Mouse (Mus musculus) 3T3-L1 (cell line): ENCODE results near the gene Ppy.

Experiments used
- DNase-seq: peaks from one replicate; pipeline ENCODE4 v3.0.0-alpha.2; 2015; ENCODE audit warnings: low read depth, low spot score

Gene Ppy

DNA sequence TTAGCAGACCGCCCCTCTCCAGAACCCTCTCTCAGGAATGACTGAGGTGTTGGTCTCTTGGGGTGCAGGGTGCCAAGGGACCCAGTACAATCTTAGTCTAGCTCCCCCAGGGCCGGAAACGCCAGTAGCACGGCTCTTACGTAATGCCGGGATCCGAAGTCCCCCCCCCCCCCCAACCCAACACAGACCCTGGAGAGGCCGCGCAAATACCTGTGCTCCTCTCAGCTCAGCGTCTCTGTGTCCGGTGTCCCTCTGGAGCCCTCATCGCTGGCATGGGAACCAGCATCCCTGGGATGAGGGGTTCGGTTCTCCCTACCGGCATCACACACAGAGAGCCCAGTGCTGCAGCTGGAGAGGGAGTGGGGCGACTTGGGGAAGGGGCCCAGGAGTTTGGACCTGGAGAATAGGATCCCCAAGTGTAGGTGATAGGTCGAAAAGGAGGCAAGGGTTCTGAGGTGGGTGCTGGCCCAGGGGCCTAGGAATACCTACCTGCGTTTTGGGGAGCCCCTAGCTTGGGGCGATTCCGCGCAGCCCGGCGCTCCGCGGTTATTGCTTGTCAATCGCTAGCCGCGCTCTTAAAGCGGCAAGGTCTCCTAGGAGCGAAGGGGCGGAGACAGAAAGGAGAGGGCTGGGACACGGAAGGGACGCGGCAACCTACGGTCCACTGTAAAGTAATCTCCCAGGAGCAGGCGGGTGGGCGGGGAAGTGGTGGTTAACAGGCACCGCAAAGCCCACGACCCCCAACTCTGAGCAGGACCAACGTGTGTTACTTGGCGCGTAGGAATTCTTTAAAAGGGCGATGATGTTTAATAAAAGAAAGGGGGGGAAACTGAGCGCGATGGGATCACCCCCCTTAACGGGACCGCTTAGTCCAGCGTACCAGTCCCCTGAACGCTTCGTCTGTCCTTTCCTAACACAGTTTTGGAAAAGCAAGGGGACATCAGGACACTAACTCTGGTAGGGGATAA is 12.9 kb downstream of the Ppy start, which contains the start of gene Mpp2:
TSS of gene Mpp2 (minus strand) at position 585 of the 968 bp plus-strand sequence.
- no peak for DNase-seq

DNA sequence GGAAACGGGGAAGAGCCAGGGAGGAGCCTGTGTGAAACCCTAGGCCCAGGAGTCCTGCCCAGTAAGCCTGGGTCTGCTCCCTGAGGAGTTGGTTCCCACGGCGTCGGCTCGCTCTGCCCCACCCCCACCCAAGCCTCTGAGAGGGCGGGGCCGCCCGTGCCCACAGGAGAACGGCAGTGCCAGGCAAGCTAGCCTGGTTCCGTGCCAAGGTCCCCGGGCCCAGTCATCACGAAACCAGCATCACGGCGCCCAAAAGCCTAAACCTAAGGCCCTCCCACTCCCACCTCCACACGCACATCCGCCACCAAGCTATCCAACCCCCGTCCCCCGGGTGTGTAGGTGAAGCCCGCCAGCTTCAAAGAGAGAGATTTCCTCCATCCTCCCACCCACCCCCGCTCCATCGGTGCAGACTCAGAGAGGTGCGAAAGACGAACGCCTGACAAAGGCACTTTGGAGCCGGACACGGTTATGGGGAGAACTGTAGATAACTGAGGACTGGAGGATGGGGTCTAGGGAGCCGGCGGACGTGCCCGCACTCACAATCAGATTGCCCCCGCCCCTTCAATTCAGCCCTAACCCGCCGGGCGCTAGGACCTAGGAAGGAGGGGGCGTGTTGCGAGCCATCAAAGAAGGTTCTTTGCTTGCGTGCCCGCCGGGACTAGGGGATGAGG is 13.9 kb downstream of the Ppy start:
- peak; percentile 46 for DNase-seq

DNA sequence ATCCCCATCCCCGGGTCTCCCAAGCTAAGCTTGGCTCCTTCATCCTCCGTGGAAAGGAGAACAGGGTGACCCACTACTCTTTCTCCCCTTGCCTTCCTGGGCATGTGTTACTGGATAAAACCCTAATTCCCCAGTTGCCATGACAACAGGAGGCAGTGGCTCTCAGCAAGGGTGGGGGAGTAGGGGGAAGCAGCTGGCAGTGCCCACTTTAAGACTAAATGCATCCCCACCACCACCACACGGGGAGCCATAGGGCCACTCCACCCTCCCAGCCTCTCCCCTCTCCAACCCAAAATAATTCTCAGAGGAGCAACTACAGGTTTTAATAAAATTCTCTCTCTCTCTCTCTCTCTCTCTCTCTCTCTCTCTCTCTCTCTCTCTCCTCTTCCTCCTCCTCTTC is 14.8 kb downstream of the Ppy start:
- DNase-seq, result peak; percentile 17

DNA sequence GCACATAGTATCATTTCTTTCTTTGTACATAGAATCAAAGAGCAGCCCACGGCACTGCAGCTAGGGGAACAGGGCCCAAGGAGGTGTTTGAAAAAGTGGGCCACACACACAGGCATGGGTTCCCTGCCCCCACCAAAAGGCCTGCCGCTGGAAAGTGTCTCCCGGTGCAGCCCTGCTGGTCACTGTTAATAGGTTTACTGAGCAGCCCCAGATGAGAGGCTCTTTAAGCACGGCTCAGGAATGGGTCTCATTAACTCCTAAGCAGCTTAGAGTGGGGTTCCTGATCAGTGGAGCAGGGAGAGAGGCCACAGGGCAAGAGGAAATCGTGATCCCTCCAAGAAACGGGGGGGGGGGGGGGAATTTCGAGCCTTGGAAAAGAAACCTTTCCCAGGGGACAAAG is 17.0 kb downstream of the Ppy start:
- DNase-seq, result no peak

DNA sequence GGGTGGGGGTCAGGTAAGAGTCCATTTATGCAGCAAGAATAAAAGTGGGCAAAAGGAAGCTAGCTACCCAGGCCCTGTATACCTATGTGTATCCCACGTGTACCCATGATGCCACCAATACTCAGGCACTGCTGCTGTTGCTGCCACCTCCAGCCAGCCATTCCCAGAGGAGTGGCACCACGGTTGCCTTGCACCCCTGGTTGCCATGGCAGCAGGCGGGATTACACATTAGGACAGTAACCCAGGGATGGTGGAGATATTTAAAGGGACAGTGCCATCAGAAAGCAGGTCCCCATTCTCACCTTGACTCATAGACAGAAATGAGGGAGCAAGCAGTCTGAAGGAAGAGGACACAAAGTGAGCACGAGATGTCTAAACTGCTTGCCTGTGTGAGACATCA is 17.9 kb downstream of the Ppy start:
- no peak for DNase-seq

DNA sequence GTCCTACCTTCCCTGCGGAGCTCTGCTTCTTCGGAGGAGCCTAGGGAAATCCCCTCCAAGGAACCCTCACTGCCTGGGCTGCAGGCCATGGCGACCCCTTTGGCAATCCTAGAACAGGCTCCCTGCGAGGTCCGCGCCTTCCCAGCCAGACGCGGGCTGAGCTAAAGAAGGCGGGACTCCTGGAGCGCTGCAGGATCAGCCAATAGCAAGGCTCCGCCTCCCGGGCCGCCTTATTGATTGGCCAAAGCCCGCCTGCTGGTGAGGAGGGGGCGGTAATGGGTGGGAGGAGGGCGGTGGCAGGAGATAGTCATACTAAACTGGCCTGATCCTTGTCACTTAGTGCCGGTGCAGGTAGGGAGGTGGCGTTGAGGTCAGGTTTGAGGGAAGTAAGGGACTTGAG is 18.8 kb downstream of the Ppy start:
- no peak for DNase-seq

DNA sequence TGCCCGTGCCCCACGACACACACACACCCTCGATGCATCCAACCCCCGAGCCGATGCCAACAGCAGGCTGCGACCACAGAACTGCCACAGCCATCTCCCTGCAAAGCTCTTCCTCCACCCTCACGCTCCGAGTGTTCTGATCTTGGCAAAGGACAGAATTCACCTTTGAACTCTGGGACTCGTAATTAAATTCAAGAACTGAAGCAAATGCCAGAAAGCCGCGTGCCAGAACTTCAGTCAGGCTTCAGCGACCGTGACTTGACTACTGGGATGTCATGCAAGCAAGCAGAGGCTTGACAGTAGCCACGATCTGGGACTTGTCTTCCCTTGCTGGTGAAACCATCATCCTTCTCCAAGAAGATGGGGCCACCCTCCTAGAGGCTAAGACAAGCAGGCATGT is 27.4 kb downstream of the Ppy start:
- DNase-seq, result no peak

DNA sequence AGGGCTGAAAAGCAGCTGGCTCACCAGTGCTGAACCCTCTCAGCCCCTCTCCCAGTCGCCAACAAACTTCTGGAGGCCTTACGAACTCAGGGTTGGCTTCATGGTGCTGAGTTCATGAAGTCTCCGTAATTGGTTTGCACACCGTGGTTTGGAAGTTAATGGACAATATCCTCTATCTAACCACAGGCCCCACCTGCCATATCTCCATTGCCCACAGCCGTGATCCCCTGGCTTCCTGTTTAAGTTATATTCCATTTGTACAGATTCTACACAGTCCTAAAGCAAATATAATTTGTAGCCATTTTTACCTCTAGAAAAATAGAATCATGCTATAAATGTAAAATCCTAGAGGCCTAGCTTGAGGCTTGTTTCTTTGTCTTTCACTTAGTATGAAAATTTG is 28.4 kb downstream of the Ppy start:
- DNase-seq, result no peak

DNA sequence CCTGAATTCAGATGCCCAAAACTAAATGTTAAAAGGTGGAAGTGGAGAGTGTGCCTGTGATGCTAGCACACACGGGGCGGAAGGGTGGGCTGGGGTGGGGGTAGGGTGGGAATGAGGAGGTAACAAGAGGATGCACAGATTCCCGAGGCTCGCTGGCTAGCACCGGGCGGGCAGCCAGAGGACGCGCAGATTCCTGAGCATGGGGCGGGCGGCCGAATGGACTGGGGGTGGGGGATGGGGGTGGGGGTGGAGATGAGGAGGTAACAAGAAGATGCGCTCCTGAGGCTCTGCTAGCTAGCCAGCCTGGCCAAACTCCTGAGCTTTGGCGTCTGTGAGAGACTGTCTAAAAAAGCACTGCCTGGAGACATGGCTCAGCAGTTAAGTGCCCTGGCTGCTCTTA is 30.7 kb downstream of the Ppy start:
- no peak for DNase-seq

DNA sequence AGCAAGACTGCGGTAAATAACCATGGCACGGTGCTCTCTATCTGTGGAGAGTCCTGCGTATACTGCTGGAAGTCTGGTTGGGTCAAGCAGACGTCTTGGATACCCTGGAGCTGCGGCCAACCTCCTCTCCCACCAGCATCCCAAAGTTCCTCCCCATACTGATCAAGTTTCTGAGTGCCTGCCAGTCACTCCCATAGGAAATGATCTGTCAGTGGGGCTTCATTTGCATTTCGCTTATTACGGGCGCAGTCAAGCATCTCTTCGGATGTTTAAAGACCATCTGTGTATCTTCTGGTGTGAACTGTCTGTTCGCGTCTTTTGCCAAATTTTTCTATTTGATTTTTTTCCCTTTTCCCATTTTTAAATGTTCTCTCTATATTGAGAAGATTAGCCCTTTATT is 31.5 kb downstream of the Ppy start:
- DNase-seq, result no peak

DNA sequence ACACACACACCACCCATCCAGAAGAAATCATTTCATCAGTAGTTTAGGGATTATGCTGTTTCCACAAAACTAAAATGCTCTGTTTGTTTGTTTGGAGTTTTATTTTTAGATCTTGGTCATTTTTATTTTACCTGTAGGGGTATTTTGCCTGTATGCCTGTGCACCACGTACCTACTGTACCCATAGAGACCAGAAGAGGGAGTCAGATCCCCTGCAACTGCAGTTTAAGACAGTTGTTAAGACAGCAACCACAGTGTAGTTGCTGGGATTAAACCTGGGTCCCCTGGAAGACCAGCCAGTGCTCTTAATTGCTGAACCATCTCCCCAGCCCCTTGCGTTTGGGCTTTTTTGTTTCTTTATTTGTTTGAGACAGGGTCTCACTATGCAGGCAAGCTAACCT is 32.1 kb downstream of the Ppy start:
- DNase-seq, result peak; percentile 25

DNA sequence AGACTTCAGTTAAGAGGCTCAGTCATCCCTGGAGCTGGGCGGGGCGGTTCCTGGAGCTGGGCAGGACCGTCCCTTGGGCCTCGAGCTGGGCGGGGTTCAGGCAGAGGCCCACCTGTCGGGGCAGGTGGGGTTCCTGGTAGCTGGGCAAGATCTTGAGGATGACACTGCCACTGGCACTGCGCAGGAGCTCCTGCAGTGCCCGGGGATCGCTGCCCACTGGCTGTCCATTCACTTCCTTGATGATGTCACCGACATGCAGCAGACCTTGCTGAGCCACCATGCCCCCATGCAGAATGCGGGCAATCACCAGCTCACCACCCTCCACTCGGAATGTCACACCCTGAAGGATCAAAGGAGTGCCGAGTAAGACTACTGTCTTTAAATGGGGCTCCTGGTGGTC is 38.0 kb downstream of the Ppy start:
- DNase-seq, result no peak

DNA sequence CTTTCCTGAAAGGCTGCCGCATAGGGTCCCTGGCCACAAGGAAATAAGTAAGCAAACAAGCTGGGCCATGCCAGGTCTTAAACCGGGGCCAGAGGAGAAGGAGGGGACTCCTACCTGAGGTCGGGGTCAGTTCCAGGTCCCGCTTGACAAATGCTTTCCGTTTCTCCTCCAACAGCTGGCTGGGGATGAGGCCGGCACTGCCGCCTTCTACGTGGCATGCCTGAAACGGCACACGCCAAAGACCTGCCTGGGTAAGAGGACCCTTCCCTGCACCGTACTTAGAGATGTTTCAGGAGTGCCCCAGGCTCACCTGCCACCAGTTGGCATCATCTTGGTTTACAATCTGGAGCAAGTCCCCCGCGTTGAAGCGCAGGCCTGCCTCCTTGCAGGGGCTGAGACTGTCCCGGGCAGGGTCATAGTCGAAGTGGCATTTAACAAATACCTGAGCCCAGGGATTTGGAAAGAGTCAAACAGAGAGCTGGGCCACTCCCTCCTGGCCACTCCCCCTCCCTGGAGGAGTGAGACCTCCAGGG is 39.1 kb downstream of the Ppy start:
- no peak for DNase-seq

DNA sequence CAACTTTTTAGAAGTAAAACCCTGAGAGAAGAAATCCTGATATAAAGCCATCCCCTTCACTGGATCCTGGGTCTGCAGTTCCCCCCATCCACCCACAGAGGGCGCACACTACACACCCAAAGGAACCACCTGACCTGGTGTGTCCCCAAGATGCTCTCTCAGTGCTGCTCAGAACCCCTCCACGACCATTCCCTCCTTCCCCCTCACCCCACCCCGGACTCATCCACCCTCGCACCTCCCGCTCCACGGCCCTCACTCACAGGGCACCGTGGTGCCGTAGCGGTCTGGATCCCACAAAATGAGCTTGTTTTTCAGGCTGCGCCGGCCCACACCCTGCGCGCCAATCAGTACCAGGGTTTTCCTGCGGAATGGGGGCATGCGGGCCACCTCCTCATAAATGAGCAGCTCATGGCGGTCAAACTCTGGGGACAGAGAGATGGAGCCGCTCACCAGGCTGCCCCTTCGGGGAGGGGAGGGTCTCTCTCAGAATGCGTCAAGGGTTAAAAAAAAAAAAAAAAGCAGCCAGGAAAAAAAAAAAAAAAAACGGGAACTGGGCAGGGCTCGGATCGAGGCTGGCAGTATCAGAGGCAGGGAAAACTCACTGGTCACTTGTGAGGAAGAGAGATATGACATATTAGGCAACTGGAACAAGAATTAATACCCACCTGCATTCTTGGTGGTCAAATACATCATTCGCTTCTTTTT is 39.7 kb downstream of the Ppy start:
- peak; percentile 85 for DNase-seq

DNA sequence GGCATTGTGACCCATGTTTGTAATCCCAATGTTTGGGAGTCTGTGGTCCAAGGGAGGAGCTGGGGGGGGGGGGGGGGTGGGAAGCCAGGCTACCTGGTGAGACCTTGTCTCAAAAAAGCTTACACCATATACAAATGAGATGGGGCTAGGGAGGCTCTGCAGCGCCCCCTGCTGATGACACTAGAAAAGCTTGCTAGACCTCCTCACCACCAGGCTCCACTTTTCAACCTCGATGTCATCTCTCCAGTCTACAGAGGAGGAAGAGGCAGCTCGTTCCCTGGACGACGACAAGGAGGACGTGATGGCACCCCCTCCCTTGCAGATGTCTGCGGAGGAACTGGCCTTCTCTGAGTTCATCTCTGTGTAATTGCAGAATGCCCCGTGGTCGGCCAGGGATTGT is 47.3 kb downstream of the Ppy start:
- peak; percentile 44 for DNase-seq

DNA sequence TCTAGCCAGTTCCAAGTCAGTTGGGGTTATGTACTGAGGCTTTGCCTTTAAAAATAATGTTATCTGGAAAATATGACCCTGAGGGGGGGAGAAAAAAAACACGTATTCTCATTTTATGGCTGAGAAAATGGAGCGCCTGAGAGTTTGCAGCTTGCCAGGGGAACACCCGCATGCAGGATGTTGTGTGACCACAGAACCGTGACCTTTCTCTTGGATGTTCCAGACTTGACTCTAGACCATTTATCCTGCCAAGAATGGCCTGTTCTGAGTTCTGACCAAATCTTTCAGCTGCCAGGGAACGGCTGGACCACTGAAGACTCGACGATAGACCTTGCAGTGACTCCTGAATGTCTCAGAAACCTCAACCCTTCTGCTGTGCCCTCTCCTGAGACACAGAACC is 47.9 kb downstream of the Ppy start:
- peak; percentile 45 for DNase-seq

DNA sequence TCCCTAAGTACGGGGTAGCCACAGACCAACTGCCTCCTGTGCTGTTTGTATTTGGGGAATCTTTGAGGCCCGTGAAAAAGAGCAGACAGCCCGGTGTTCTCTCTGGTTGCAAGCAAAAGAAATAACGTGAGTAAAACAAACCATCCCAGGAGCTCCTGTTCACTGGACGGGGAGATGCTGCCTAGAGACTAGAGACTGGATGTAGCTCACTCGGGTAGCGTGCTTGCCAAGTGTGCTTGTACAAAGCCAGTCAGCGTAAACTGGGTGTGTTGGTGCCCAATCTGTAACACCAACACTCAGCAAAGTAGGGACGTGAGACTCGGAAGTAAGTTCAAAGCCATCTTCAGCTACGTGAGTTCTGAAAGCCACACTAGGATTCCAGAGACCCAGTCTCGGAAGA is 48.4 kb downstream of the Ppy start:
- no peak for DNase-seq

DNA sequence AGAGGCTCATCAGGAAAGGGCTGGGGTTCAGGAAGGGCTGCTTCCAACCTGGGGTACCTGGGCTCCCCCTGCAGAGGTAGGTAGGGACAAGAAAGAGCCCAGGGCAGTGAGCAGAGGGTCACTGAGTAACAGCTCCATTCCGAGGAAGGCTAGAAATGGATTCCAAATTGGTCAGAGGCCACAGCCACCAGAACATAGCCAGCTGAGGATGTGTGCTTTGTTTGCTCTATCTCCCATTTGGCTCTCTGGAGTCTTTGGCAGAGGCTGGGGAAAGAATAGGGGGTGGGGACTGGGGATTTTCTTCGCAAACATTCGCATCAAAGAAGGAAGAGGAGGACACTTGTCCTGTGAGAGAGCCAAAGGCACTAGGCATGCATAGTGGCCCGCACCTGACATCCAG is 49.2 kb downstream of the Ppy start:
- no peak for DNase-seq

DNA sequence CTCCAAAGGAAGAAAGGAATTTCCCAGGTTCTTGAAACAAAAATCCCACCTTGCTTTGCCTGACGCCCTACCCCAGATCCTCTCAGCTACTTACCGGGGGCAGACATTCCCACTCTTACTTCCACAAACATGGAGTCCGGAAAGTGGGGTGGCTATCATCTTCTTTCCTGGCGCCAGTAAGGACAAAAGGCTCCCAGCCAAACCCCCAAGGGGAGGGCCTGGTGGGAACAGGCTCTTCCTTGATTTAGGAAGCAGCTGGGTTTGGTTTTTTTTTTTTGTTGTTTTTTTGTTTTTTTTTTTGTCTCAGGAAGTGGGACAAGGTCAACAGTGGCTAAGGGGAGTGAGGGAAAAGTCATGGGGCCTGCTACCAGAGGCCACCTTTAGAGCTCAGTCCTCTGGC is 49.6 kb downstream of the Ppy start:
- DNase-seq, result no peak
